Mouse (Mus musculus) thymus, adult 2 months (tissue): ENCODE results near the gene Zcchc14.

Source experiments
- CTCF ChIP-seq: fragments of 200-500 bp; IDR thresholded peaks from 2 replicates; pipeline ENCODE4 v1.5.1; 2012; ENCODE audit warnings: mild to moderate bottlenecking, control low read depth, low read length, moderate library complexity, borderline replicate concordance; ENCODE audit not compliant: control insufficient read depth, poor library complexity, insufficient read depth; ENCODE audit errors: extremely low read depth
- POLR2A ChIP-seq: fragments of 200-500 bp; IDR thresholded peaks from 2 replicates; pipeline ENCODE4 v1.6.1; 2012; ENCODE audit warnings: mild to moderate bottlenecking, low read length, control low read depth, moderate library complexity; ENCODE audit not compliant: control insufficient read depth, poor library complexity, insufficient read depth; ENCODE audit errors: extremely low read depth

DNA sequence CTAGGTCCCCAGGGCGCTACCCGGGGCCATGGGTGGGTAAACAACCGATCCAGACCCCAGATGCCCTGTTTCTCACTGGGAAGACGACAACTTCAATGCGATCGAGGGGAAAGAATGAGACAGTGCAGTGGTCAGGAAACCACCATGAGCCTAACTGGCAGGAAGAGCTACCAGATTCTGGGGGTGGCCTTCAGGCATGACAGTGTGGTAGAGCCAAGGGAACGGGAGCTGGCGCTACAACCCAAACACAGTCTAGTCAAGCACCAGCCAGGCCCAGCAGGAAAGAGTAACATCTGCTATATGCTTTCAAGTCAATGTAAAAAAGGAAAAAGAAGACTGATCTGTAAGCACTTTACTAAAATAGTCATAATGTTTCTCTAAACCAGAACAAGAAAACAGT, 16.5 kb downstream of the Zcchc14 start:
- no peak for TF ChIP-seq CTCF
- TF ChIP-seq POLR2A, result no peak
